Mouse (Mus musculus) cerebellum, postnatal 10 days (tissue): ENCODE measurements around the gene Cd52.

Experiments
- DNase-seq, 2 experiments: peaks; one replicate each; pipeline ENCODE4 v3.0.0; 2021; ENCODE audit warnings: mixed read lengths in 2 of 2

Gene Cd52

DNA sequence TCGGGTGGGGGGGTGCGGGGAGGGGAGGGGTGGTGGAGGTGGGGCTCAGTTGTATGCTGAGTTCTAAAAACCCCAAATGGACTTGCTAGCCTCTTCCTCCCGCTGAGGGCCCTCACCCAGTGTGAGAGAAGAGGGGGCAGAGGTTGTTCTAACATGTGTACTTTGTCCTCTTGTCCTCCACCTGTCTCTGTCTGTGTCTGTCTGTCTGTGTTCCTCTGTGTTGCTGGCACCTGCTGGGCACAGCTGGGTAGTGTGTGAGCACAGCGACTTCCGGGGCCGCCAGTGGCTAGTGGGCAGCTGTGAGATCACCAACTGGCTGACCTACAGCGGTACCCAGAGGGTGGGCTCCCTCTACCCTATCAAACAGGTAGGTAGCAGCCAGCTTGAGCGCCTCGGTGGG lies 5.9 kb downstream of the Cd52 start:
- no peak for DNase-seq

DNA sequence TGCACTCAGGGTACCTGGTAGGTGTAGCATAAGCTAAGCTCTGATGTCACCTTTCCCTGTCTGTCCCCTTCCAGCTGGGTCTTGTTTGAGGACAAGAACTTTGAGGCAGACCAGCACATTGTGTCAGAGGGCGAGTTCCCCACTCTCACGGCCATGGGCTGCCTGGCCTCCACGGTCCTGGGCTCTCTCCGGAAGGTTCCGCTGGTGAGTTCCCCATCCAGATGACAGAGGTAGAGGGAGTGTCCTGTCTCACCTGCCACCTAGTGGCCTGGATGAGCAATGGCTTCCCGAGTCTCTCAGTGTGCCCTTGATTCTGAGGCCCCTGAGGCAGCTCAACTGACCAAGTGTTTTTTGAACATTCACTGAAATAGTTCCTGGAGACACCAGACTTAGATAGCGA lies 7.5 kb downstream of the Cd52 start:
- peak; percentile 66 to 76 for DNase-seq

DNA sequence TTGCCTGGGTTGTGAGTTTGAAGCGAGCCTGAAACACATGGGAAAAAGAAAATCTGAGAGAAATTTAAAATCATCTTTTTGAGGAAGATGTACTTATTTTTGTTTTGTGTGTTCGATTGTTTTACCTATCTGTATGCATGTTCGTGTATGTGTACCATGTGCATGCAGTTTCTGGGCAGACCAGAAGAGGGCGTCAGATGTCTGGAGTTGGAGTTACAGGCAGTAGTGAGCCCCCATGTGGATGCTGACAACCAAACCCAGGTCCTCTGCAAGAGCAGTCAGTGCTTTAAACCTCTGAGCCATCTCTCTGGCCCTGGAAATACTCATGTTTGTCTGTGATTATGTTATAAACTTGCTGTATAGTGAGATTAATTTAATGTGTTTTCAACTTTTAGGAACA lies 9.9 kb downstream of the Cd52 start:
- no peak for DNase-seq

DNA sequence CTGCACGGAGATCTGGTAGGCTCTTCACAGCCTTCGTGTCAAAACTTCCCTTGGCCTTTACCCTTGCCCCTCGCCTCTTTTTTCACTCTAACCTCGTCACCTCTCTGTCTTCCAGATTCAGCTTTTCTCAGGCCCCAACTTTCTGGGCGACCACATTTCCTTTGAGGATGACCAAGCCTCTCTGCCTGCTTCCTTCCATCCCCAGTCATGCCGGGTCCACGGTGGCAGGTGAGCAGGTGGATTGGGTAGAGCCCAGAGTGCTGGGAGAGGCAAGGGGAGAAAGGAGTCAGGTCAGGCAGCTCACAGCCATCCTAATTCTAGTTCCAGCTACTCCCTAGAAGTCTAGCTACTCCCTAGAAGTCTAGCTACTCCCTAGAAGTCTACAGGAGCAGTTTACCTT lies 12.4 kb downstream of the Cd52 start:
- no peak for DNase-seq

DNA sequence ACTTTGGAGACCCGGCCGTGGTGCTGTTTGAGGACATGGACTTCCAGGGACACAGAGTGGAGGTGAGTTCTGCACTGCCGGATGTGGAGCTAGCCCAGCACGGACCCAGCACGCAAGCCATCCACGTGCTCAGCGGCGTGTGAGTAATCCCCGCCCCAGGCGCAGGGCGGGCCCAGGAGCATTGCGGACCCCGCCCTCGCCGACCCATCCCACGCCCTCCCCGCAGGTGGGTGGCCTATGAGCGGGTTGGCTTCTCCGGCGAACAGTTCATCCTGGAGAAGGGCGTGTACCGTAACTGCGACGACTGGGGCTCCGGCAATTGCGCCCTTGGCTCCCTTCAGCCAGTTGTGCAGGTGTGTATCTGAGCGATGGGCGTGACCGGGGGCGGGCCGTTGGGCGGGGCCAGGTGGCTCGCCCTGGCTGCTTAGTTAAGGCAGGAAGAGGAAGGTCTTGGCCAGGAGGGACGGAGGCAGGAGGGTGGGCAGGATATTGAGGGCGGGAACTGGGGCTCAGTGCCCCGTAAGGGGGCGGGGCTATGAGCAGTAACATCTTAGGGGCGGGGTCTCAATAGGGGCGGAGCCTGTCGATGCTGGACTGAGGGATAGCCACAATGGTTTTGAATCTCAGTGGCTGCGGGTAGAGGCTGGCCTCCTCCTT lies 13.0 kb downstream of the Cd52 start:
- DNase-seq = peak; percentile 55 to 65

- DNase-seq = no peak
Measured at GRCm38 (mm10) chr4:134080674-134081073, 14.2 kb downstream of the Cd52 start.

- DNase-seq = peak; percentile 63 to 67
Measured at GRCm38 (mm10) chr4:134078694-134079093, 16.2 kb downstream of the Cd52 start.

DNA sequence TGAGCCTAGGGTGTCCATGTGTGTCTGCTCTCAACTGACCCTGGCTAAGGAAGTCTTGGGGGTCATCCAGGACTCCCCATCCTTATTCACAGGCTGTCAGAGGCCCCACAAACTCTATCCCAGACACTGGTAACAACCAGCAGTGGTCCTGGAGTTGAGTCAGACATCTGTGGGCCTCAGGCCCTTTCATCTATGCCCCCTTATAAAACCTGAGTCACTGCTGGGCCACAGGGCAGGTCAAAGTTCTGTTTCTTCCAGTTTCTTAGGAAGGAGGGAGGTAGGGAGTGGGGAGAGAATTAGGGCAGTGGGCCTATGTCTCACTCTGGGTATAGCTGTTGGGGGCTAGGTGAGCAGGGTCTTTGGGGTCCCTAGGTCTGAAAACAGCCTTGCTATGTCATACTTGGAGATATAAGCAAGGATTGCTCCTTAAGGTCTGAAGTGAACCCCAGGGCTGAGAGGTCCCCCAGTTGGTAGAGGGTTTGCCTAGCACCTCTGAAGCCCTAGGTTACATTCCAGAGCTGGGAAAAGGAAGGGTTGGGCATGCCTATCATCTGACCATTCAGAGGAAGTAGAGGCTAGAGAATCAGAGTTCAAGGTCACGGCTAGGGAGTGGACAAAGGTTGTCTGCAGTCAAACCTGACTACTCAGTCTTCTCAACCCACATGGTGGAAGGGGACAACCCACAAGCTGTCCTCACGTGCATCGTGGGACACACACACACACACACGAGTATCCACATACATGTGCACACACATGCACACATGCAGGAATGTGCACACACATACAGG lies 25.9 kb downstream of the Cd52 start:
- DNase-seq = no peak

- no peak for DNase-seq
Measured at GRCm38 (mm10) chr4:134067833-134068544, 26.9 kb downstream of the Cd52 start.

- no peak for DNase-seq
Measured at GRCm38 (mm10) chr4:134067383-134067782, 27.5 kb downstream of the Cd52 start.

GRCm38 (mm10) chr4:134065431-134066004 lies 29.4 kb downstream of the Cd52 start:
- DNase-seq = no peak

- DNase-seq = no peak
Measured at GRCm38 (mm10) chr4:134062561-134062960, 32.3 kb downstream of the Cd52 start.

- no peak for DNase-seq
Measured at GRCm38 (mm10) chr4:134061944-134062446, 32.9 kb downstream of the Cd52 start.

DNA sequence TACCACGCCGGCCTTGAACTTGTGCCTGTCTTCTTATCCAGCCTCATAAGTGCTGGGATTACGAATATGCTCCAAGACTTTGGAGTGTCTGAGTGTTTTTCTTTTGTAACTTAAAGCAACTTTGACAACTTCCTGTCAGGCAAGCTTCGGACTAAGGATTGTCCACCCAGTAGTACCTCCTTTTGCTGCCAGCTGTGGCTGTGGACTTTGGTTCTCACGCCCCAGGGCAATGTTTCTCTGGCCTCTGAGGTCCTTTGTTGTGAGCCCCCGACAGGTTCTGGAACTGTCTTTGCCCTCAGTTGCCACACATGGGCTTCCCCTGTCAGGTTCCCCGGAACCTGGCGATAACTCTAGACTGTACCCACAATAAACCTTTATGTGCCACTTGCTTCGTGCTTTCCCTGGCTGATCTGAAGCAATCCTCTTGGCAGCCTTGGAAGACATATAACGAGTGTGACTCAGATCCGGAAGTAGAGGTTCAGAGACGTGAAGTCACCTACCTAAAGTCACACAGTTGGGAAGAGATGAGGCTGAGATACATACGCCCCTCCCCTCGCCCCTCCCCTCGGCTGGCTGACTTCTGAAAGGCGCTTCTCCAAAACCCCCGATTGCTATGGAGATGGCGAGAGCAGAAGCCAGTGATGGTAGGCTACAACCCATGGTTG lies 33.6 kb downstream of the Cd52 start:
- DNase-seq = no peak

- no peak for DNase-seq
Measured at GRCm38 (mm10) chr4:134060135-134060865, 34.6 kb downstream of the Cd52 start, which contains the start of gene Crybg2. Gene Crybg2 (plus strand): TSS chr4:134060815.

- no peak for DNase-seq
Measured at GRCm38 (mm10) chr4:134058908-134059307, 36.0 kb downstream of the Cd52 start.

- no peak for DNase-seq
Measured at GRCm38 (mm10) chr4:134058166-134058715, 36.6 kb downstream of the Cd52 start.

- no peak for DNase-seq
Measured at GRCm38 (mm10) chr4:134053538-134053937, 41.3 kb downstream of the Cd52 start, which contains the start of gene Zfp683. Gene Zfp683 (plus strand): TSS chr4:134053838.

- DNase-seq = peak; percentile 91 to 94
Measured at GRCm38 (mm10) chr4:134052560-134052959, 42.3 kb downstream of the Cd52 start.

GRCm38 (mm10) chr4:134051912-134052311 lies 43.0 kb downstream of the Cd52 start:
- DNase-seq = no peak

DNA sequence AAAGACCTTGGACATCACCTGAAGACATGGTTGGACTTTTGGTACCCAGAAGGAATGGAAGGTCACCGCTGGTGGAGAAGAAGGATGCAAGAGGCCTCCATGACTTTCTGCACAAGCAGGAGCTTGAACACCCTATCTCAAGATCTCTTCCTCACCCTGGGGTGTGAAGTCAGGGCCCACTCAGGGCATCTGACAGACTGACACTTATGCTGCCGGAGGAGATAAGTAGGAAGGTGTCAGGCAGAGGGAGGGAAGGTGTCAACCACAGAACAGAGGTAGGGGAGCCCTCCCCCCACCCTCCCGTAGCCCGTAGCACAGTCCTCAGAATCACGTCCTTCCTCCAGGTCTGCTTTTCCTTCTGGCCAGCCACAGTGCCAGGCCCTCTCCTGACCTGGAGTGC lies 47.2 kb downstream of the Cd52 start:
- DNase-seq = no peak
